Mouse (Mus musculus): ENCODE data around the gene Nxph1. TPM values are rescaled to one million over a fixed set of nuclear protein-coding genes. Genes with fewer than 3 reads are reported as not detected.

Nxph1 gene
- 0.32 and 0.33 TPM in 2 replicates for polyA plus RNA-seq (2015; fragmentation: Nextera tagmentation; extraction: Ambion mirVana)

DNA sequence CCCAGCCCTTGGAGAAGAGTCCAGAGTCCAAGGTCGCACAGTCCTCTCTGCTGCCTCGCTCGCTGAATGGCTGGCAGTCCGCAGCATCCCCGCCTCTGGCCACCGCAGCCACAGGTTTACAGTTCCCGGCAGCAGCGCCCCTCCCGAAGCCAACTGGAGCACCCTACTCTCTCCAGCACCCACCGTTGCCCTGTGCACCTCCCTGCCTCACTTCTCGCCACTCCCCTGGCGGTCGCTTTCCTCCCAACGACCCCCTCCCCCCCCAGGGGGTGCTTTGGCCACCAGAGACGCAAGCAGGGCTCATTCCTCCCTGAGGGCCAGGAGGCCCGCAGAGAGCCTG, at the start of gene Nxph1:
Gene Nxph1 (plus strand): TSS at position 301 of the 340 bp plus-strand sequence.
- H3K27ac ChIP-seq: no peak within 1 kb of the TSS

DNA sequence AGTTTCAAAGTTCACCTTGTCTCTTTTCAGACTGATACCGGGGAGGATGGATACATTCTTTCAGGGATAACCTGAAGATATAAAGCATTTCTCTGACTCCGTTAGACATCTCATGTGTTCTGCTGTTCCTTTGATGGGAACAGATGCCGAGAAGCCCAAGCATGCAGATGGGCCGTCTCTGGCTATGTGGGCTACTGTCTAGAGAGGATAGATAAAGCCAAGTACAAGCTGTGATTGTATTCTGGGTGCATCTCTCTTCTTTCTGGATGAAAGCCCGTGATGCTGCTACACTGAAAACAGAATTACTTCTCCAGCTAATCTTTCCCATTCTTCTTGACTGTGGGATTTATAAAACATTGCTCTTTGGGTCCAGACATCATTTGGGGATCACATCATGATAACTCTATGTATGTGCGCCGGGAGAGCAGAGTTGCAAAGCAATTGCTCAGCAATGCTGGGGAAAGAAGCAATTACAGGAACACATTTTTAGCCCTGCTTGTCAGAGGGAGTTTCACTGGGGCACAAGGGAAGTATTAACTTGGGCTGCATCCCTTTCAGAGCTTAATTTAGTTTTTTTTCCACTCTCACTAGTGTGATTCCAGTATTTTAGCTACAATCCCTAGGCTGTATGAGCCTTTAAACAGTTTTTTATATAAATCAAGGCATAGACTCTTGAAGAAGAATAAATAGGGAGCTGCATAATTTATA, 48.1 kb upstream of the Nxph1 start:
- Histone ChIP-seq H3K27me3 (replicated peaks) (no peaks in the 10 kb centered on the region), H3K4me3 (replicated peaks) (no peak overlapping the region), H3K36me3 (no peaks in the 10 kb centered on the region), H3K4me2 (replicated peaks) (no peak overlapping the region), H3K27ac (no peak overlapping the region), H3K9me3 (no peaks in the 10 kb centered on the region), H3K9ac (no peak overlapping the region), H3K4me1 (replicated peaks) (no peaks in the 10 kb centered on the region)
- WGBS: 80% methylated on average over 7 of the region's 7 CpGs
- no peak for ATAC-seq

More for the DNA sequence above, at the start of gene Nxph1:
- peak within 1 kb of the TSS; percentile 18; the same call in 1 of the 2 replicates for H3K4me3 ChIP-seq (replicated peaks)
- H3K27me3 ChIP-seq (replicated peaks): peaks cover 58% of the 10 kb centered on the region
- no peaks in the 10 kb centered on the region for H3K9me3 ChIP-seq
- H3K4me2 ChIP-seq (replicated peaks): peak within 1 kb of the TSS; percentile 50
- no peaks in the 10 kb centered on the region for H3K36me3 ChIP-seq
- peaks cover 13% of the 10 kb centered on the region for H3K4me1 ChIP-seq (replicated peaks)
- 2% methylated on average over 16 of the region's 16 CpGs for WGBS
- 0 out of 2 replicates have a peak, but pooled peaks have one; percentile 12 for ATAC-seq
- H3K9ac ChIP-seq: no peak within 1 kb of the TSS

DNA sequence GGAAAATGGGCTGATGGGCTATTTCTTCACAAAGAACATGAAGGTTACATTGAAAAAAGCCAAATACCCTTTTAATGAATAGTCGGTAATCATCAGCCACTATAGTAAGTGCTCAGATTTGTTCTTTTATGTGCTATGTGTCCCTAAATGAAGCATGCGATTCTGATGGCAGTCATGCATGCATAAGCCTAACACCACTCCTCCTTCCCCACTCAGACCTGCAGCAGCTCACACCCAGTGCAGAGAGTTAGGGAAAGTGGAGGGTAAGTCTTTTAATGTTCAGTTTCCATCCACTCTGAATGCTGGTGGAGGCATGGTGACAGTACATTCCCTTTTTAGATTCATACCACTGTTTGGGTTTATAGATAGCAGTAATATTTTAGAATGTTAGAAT, 47.5 kb upstream of the Nxph1 start:
- Histone ChIP-seq H3K9ac (no peak overlapping the region), H3K27me3 (replicated peaks) (no peaks in the 10 kb centered on the region), H3K36me3 (no peaks in the 10 kb centered on the region), H3K4me2 (replicated peaks) (no peak overlapping the region), H3K4me1 (replicated peaks) (no peaks in the 10 kb centered on the region), H3K27ac (no peak overlapping the region), H3K4me3 (replicated peaks) (no peak overlapping the region), H3K9me3 (no peaks in the 10 kb centered on the region)
- ATAC-seq: no peak
- 81% methylated on average over 2 of the region's 2 CpGs for WGBS

DNA sequence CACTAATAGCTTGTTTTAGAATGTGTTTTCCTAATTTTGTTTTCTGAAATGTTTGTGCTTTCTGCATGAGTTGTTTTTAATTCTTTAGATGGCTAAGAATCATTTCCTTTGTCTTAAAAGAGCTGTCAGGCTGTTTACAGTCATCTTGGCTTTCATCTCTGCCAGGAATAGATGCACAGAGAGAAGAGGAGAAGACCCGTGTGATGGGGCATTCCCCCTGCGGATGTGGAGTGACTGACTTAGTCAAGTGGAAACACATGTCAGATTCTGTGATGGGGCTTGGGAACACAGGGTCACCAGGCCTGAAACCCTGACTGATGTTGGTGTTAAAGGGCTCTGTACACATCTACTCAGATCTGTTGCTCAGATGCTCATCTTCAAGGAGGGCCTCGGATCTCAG, 40.3 kb upstream of the Nxph1 start:
- no peak overlapping the region for H3K9ac ChIP-seq
- H3K4me3 ChIP-seq (replicated peaks): no peak overlapping the region
- no peaks in the 10 kb centered on the region for H3K9me3 ChIP-seq
- no peaks in the 10 kb centered on the region for H3K4me1 ChIP-seq (replicated peaks)
- no peak overlapping the region for H3K27ac ChIP-seq
- H3K36me3 ChIP-seq: no peaks in the 10 kb centered on the region
- H3K27me3 ChIP-seq (replicated peaks): no peaks in the 10 kb centered on the region
- no peak for ATAC-seq
- H3K4me2 ChIP-seq (replicated peaks): no peak overlapping the region
- WGBS: 80% methylated on average over 3 of the region's 3 CpGs

DNA sequence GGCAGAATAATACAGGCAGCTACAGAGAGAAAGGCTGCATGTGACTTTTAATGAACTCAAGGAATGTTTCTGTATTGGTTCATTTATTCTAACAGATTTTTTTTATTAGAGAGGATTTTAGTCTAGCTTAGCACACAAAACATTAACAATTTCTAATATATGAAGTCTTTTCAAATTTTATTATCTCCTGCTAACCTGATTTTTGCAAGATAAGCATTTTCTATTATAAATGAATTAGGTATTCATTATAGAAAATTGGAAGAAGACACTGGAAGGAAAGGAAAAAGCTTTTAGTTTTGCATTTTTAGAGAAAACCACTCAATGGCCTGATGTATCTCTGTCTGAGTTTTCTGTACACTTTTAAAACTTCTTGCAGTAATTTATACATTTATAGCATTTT, 34.8 kb upstream of the Nxph1 start:
- no peak overlapping the region for H3K27ac ChIP-seq
- no peaks in the 10 kb centered on the region for H3K9me3 ChIP-seq
- no peaks in the 10 kb centered on the region for H3K27me3 ChIP-seq (replicated peaks)
- no peaks in the 10 kb centered on the region for H3K36me3 ChIP-seq
- no peak overlapping the region for H3K9ac ChIP-seq
- no peak for ATAC-seq
- H3K4me1 ChIP-seq (replicated peaks): no peaks in the 10 kb centered on the region
- H3K4me3 ChIP-seq (replicated peaks): no peak overlapping the region
- no peak overlapping the region for H3K4me2 ChIP-seq (replicated peaks)

DNA sequence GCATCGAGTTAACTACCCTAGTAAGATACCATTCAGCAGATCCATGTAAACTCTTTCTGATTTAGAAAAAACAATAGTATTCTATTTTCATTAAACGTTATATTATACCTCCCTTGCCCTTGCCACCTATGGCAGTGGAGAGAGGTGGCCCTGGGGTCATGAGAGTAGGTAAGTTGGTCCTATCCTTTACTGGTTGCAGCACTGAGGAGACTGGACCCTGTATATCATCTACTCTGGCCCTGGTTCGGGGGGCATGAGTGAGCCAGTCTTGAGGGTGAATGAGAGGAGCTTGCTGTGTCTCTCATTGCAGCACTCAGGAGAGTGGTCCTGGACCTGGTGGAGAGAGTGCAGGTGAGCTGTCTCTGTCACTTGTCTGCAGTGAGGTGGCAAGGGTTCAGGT, 33.5 kb upstream of the Nxph1 start:
- no peaks in the 10 kb centered on the region for H3K9me3 ChIP-seq
- H3K4me1 ChIP-seq (replicated peaks): no peaks in the 10 kb centered on the region
- no peaks in the 10 kb centered on the region for H3K36me3 ChIP-seq
- no peak for ATAC-seq
- H3K4me2 ChIP-seq (replicated peaks): no peak overlapping the region
- H3K4me3 ChIP-seq (replicated peaks): no peak overlapping the region
- no peak overlapping the region for H3K9ac ChIP-seq
- WGBS: 87% methylated on average over 3 of the region's 3 CpGs
- no peak overlapping the region for H3K27ac ChIP-seq
- H3K27me3 ChIP-seq (replicated peaks): no peaks in the 10 kb centered on the region

DNA sequence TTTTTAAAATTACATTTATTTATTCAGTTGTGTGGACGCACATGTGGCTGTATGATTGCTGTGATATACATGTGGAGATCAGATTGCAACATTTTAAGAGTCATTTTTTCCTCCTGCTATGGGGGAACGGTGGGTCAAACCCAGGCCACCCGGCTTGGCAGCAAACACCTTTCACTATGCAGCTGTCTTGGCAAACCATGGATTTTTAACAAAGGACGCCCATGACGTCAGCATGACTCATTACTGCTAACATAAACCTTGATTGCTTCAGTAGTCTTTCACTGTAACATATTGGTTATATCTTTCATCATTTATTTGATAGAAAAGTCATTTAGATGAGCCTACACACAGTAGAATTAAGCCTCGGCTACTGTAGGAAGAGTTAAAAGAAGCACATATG, 23.8 kb upstream of the Nxph1 start:
- 71% methylated on average over 6 of the region's 6 CpGs for WGBS
- no peak overlapping the region for H3K4me3 ChIP-seq (replicated peaks)
- H3K36me3 ChIP-seq: no peaks in the 10 kb centered on the region
- H3K9ac ChIP-seq: no peak overlapping the region
- no peaks in the 10 kb centered on the region for H3K4me1 ChIP-seq (replicated peaks)
- H3K27me3 ChIP-seq (replicated peaks): no peaks in the 10 kb centered on the region
- no peak overlapping the region for H3K27ac ChIP-seq
- no peaks in the 10 kb centered on the region for H3K9me3 ChIP-seq
- ATAC-seq: no peak
- no peak overlapping the region for H3K4me2 ChIP-seq (replicated peaks)

DNA sequence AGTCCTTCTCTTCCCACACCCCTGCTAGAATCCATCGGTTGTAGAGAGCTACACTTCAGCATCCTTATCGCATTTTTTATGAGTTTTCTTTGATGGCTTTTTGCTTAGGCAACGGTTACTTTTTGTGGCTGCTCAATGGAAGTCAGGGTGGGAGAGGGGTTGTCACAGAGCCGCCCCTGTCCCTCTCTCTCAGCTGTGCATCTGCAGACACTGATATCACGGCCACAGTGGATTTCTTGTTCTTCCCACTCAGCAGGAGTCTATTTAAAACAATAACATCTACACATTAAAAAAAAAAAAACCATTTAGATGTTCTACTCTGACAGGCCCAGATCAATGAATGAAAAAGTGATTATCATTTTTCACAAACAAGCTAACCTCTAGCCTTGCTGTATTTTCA, 13.0 kb upstream of the Nxph1 start:
- no peaks in the 10 kb centered on the region for H3K9me3 ChIP-seq
- no peak overlapping the region for H3K4me2 ChIP-seq (replicated peaks)
- no peaks in the 10 kb centered on the region for H3K36me3 ChIP-seq
- H3K4me3 ChIP-seq (replicated peaks): no peak overlapping the region
- 46% methylated on average over 5 of the region's 5 CpGs for WGBS
- no peaks in the 10 kb centered on the region for H3K4me1 ChIP-seq (replicated peaks)
- no peak overlapping the region for H3K9ac ChIP-seq
- H3K27me3 ChIP-seq (replicated peaks): no peaks in the 10 kb centered on the region
- no peak for ATAC-seq
- H3K27ac ChIP-seq: no peak overlapping the region

DNA sequence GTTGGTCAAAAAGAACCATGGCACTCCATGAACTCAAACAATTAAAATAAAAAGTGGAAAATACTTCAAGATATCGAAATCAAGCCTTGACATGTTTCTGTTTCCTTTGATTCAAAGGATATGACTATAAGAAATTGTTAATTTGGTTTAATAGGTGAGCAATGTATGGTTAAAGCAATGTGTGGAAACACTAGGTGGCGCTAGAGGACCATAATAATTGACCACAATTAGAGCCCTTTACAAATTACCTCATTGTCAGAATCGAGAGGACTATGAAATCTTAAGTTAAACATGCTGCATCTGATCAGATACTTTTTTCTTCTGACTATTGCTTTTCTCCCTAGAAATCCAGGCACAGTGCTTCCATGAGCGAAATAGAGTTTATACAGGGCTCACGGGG, 12.5 kb upstream of the Nxph1 start:
- Histone ChIP-seq H3K27ac (no peak overlapping the region), H3K36me3 (no peaks in the 10 kb centered on the region), H3K4me2 (replicated peaks) (no peak overlapping the region), H3K9ac (no peak overlapping the region), H3K4me3 (replicated peaks) (no peak overlapping the region), H3K4me1 (replicated peaks) (no peaks in the 10 kb centered on the region), H3K9me3 (no peaks in the 10 kb centered on the region), H3K27me3 (replicated peaks) (no peaks in the 10 kb centered on the region)
- ATAC-seq: peak; percentile 61; the same call in 1 of the 2 replicates
- WGBS: 15% methylated on average over 5 of the region's 5 CpGs

DNA sequence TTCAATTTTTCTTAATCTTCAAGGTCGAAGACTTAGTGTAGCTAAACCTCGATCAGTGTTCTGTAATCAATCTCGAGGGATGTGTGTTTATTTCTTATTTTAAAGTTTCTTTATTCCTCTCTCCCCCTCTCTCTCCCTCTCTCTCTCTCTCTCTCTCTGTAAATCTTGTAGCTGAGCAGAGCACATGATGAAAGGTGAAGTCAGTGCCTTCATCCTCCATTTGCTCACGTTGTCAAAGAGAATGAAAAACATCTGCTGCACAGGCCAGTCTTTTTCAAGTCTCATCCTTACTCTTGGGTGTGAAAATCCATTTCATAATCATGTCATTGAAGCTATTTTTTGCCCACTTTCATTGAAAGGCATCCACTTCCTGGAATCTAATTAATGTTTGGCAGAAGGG, 12.1 kb upstream of the Nxph1 start:
- H3K36me3 ChIP-seq: no peaks in the 10 kb centered on the region
- H3K27me3 ChIP-seq (replicated peaks): no peaks in the 10 kb centered on the region
- H3K4me1 ChIP-seq (replicated peaks): no peaks in the 10 kb centered on the region
- no peak for ATAC-seq
- H3K9ac ChIP-seq: no peak overlapping the region
- H3K27ac ChIP-seq: no peak overlapping the region
- no peak overlapping the region for H3K4me3 ChIP-seq (replicated peaks)
- H3K4me2 ChIP-seq (replicated peaks): no peak overlapping the region
- WGBS: 21% methylated on average over 4 of the region's 4 CpGs
- H3K9me3 ChIP-seq: no peaks in the 10 kb centered on the region

DNA sequence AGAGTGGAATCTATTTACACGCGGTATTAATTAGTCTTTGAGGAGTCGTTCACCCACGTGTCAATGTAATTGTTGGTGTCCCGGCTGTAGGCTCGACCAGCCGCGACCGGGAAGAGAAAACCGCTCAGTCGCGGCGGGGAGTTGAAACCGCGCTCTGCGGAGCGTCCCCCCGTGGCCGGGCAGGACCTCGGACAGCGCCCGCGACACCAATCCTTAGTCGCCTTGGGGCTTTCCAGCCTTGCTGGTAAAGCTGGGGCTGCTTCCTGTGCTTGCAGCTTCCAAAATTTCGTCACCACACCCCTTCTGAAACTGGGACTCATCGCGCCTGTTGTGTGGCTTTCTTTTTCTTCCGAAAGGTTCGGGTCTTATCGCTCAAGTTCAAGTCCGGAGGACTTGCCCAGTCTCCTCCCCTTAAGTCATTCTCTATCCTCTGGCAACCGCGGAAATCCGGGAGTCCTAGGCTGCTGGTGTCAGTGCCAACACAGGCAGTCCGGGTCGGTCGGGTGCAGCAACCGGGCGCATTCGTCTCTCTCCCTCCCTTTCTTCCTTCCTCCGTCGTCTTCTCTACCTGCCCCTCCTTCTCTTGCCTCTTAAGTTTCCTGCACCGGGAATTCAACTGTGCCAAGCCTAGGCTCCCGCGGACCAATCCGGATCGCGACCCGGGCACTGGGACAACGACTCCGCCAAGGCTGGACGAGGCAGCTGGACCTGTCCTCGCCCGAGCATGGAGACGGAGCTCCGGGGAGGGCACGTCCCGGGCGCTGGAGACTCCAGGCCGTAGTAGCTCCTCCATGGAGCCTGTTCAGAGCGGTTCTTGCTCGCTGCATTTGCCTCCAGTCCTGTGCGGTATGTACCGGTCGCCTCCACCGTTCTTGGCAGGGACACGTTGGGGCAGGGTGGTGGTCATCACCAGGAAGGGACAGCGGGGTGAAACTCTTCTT, 510 bp downstream of the Nxph1 start:
- Histone ChIP-seq H3K27ac (no peak overlapping the region), H3K4me1 (replicated peaks) (peaks cover 13% of the 10 kb centered on the region), H3K4me3 (replicated peaks) (peak overlapping the region; percentile 18; the same call in 1 of the 2 replicates), H3K4me2 (replicated peaks) (peak overlapping the region; percentile 50), H3K9me3 (no peaks in the 10 kb centered on the region), H3K36me3 (no peaks in the 10 kb centered on the region), H3K27me3 (replicated peaks) (peaks cover 61% of the 10 kb centered on the region), H3K9ac (no peak overlapping the region)
- peak; percentile 83 for ATAC-seq
- 1% methylated on average over 68 of the region's 68 CpGs for WGBS

DNA sequence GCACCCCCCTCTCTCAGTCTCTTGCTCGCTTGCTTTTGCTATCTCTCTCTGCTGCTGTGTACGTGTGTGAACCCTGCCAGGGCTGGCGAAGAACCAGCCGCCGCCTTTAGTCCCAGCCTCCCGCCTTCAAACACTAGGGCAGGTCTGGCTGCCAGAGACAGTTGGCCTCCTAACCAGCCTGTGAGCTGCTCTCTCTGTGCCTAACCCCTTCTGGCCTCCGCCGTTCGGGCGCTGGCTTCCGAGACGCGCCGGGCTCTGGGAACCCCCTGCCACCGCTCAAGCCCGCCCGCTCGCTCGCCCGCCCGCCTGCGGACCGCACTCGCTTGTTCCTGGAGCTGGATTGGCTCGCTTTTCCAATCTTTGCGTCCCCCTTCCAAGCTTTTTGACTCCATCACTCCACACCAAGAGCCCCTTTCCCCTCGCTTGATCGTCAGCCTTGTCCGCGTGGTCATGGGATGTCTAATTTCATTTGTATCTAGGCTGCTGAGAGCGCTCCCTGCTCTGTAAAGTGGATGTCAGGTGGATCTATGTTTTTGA, 1.5 kb downstream of the Nxph1 start:
- Histone ChIP-seq H3K9ac (no peak overlapping the region), H3K4me2 (replicated peaks) (peak overlapping the region; percentile 42), H3K4me1 (replicated peaks) (peaks cover 13% of the 10 kb centered on the region), H3K27ac (no peak overlapping the region), H3K36me3 (no peaks in the 10 kb centered on the region), H3K4me3 (replicated peaks) (peak overlapping the region; percentile 18), H3K9me3 (no peaks in the 10 kb centered on the region), H3K27me3 (replicated peaks) (peaks cover 68% of the 10 kb centered on the region)
- WGBS: 2% methylated on average over 31 of the region's 31 CpGs
- no peak for ATAC-seq
